Comparison of ENCODE assay signal across 12 mouse cellular contexts in genomic region chr7:112143090-112143500, GRCm38 (mm10). TPM values are rescaled to one million over a fixed set of nuclear protein-coding genes. Genes with fewer than 3 reads are reported as not detected.
DNase-seq lines count a peak whose midpoint lies in the region; ATAC-seq and TF ChIP-seq lines count a peak whose summit lies in the region.
"Had no signal": no experiment of that assay in that cellular context is flagged by ENCODE, and none has a peak within 500 bp of the region (broad histone marks: within the 10 kb centered on the region; RNA-seq: fewer than 3 reads in every experiment).

No protein-coding gene starts in this region.

- WGBS in heart, embryonic 13.5 days: 26% methylated on average over 7 of the region's 7 CpGs
- WGBS in forebrain, embryonic 16.5 days: 22% methylated on average over 7 of the region's 7 CpGs

- no peak overlapping the region for H3K4me3 ChIP-seq in heart, embryonic 13.5 days
- H3K4me3 ChIP-seq in forebrain, embryonic 16.5 days (replicated peaks; ENCODE audit: low read length): no peak overlapping the region
- no peak overlapping the region for H3K4me3 ChIP-seq in left cerebral cortex, adult 2 months
- H3K4me3 ChIP-seq: midbrain, embryonic 12.5 days had no signal

- H3K27me3 ChIP-seq in heart, embryonic 13.5 days (replicated peaks): no peaks in the 10 kb centered on the region
- H3K27me3 ChIP-seq in forebrain, embryonic 16.5 days (replicated peaks; ENCODE audit: control insufficient read depth, insufficient read depth, low read length): no peaks in the 10 kb centered on the region
- H3K27me3 ChIP-seq: midbrain, embryonic 12.5 days had no signal

- no peak for DNase-seq in heart, postnatal 36 days
- peak; percentile 11 for DNase-seq in 416B (ENCODE audit: low read depth)
- DNase-seq in brain, embryonic 14.5 days (ENCODE audit: low read depth): peak; percentile 81
- DNase-seq in spleen, postnatal 36 days (ENCODE audit: low spot score in 2 of 2): no peak
- DNase-seq in cerebellum, adult 11-12 months: no peak
- DNase-seq in left cerebral cortex, adult 2 months (ENCODE audit: extremely low spot score in 1 of 2, low spot score in 2 of 2): no peak
- DNase-seq: gastrocnemius, postnatal 10 days had no signal

- ATAC-seq in heart, embryonic 13.5 days (ENCODE audit: extremely low read depth, insufficient number of reproducible peaks, low FRiP score, low TSS enrichment): no peak
- peak; percentile 65 for ATAC-seq in forebrain, embryonic 16.5 days
- ATAC-seq: intestine, postnatal 0 days had no signal

- peak overlapping the region; percentile 38; the same call in 1 of the 2 replicates for H3K9ac ChIP-seq in heart, embryonic 13.5 days
- H3K9ac ChIP-seq in forebrain, embryonic 16.5 days (replicated peaks; ENCODE audit: low read depth, low read length): no peak overlapping the region
- H3K9ac ChIP-seq: liver, embryonic 14.5 days; midbrain, embryonic 12.5 days had no signal

- no peaks in the 10 kb centered on the region for H3K9me3 ChIP-seq in heart, embryonic 13.5 days
- no peaks in the 10 kb centered on the region for H3K9me3 ChIP-seq in forebrain, embryonic 16.5 days (ENCODE audit: control insufficient read depth, low read length)
- H3K9me3 ChIP-seq: midbrain, embryonic 12.5 days had no signal

- H3K36me3 ChIP-seq in heart, embryonic 13.5 days: 0 out of 2 replicates have a peak, but pooled peaks cover 2% of the 10 kb centered on the region
- H3K36me3 ChIP-seq in forebrain, embryonic 16.5 days (ENCODE audit: control insufficient read depth, insufficient read depth): no peaks in the 10 kb centered on the region
- H3K36me3 ChIP-seq: midbrain, embryonic 12.5 days had no signal

- intact Hi-C loops in heart, postnatal 36 days (cut with DNase I): no loop called here
- intact Hi-C loops in left cerebral cortex, adult 2 months (cut with DNase I): no loop called here

- H3K4me1 ChIP-seq in heart, embryonic 13.5 days: peaks cover 83% of the 10 kb centered on the region
- H3K4me1 ChIP-seq in forebrain, embryonic 16.5 days (replicated peaks; ENCODE audit: control insufficient read depth, insufficient read depth, low read length): peaks cover 15% of the 10 kb centered on the region

- H3K27ac ChIP-seq in heart, embryonic 13.5 days (replicated peaks): peak overlapping the region; percentile 57
- H3K27ac ChIP-seq in forebrain, embryonic 16.5 days (ENCODE audit: low read length): no peak overlapping the region
- H3K27ac ChIP-seq in left cerebral cortex, adult 2 months: no peak overlapping the region; the same call in 1 of the 2 replicates
- H3K27ac ChIP-seq: liver, embryonic 14.5 days; midbrain, embryonic 12.5 days had no signal

- no peak for TF ChIP-seq POLR2A in brain, embryonic 14.5 days (IDR thresholded peaks at IDR 0.05; ENCODE audit: borderline replicate concordance, extremely low read depth, insufficient read depth, insufficient read length, poor library complexity, severe bottlenecking)

- no peak overlapping the region for H3K4me2 ChIP-seq in heart, embryonic 13.5 days
- H3K4me2 ChIP-seq in forebrain, embryonic 16.5 days (ENCODE audit: low read length): no peak overlapping the region
- H3K4me2 ChIP-seq: midbrain, embryonic 12.5 days had no signal

- TF ChIP-seq CTCF in brain, embryonic 14.5 days (IDR thresholded peaks at IDR 0.05; ENCODE audit: borderline replicate concordance, extremely low read depth, insufficient read depth, insufficient read length): no peak
- no peak for TF ChIP-seq CTCF in left cerebral cortex, adult 2 months (IDR thresholded peaks at IDR 0.05)

RNA-seq across cellular contexts. Expression of gene Dkk3, which starts 15.8 kb away (rescaled TPM):
- polyA plus RNA-seq in heart, embryonic 13.5 days (2015; fragmentation: Nextera tagmentation; extraction: Ambion mirVana): 74.7 and 91.0 TPM in 2 replicates
- 10 to 100 TPM; 35.5 to 43.5 TPM for total RNA-seq in heart, postnatal 36 days (2021)
- polyA plus RNA-seq in brain, embryonic 14.5 days (2012; rRNA removed): 10.7 and 16.5 TPM in 2 replicates
- 22.0 and 29.9 TPM in 2 replicates for polyA plus RNA-seq in forebrain, embryonic 16.5 days (2015; fragmentation: Nextera tagmentation; extraction: Ambion mirVana)
- total RNA-seq in left cerebral cortex, adult 2 months (2021): 100 to 1,000 TPM; 164 to 198 TPM

Comparison
In these comparisons a context has a peak if more than half of its experiments do, and no peak if none do; other contexts are left out.
1. DNase-seq: peak in 416B (single experiment) and brain, embryonic 14.5 days (single experiment); none in heart, postnatal 36 days (0 of 2), spleen, postnatal 36 days (0 of 2), cerebellum, adult 11-12 months (single experiment) and left cerebral cortex, adult 2 months (0 of 2).